Mouse (Mus musculus) brain, embryonic 18.5 days (tissue): ENCODE data around the gene Lrat.

ENCODE experiments used
- DNase-seq: peaks from one replicate; pipeline ENCODE4 v3.0.0-alpha.2; 2012; ENCODE audit warnings: low read depth, low spot score

Gene Lrat

DNA sequence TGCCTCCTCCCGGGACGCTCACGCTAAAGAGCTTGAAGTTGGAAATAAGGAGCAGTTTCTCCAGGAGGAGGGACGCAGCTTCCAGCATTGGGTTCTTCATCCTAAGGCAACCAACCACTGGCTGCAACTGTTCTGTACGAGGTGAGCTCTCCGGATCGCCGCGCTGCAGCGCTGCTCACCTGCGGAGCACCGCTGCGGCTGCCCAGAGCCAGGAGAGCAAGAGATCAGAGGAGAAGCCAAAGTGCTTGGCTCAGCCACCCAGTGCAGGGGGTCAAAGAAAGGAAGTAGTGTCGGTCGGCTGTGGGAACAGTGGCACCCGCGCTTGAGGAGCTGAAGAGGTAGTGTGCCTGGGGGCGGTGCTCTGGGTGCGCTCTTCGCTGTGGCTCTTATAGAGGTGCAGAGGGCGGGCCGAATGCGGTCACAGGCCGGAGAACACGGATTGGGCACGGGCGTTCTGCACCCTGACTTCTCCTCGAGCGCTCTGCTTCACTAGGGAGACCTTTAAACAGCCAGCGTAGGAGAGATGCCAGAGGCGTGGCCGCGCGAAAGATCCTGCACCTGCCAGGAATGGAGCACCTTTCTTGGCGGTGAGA, at the start of gene Lrat:
Gene Lrat (minus strand): TSS at position 361 of the 593 bp plus-strand sequence.
- no peak for DNase-seq

DNA sequence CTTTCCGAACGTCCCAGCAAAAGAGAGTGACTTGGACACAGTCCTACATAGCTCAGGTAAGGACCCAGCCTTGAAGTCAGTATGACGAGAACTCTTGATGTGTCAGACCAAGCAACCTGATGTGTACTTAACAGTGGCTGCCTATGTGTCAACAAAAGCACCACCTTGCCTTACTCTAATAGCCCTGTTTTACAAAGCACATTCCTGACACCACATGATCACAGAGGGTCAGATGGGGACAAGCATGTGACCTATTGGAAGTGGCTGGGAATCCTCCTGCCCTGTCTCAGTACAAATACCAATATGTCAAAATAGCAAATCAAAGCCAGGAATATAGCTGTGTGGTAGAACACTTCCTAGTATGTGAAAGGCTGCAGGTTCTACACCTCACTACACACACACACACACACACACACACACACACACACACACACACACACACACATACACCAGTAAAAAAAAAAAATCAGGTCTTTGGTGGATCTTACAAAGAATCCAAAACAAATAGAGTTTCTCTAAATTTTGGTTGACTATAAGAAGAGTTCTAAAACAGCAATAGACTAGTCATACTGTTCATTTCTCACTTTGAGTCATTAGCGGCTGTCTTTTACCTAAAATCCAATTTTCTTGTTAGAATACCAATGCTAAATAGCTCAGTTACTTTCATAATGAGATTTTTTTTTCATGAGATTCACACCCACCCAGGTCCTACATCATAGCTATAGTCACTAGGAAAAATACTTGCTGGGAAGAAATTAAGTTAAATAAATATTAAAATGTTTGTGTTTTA, 48.6 kb upstream of the Lrat start:
- DNase-seq, result no peak

DNA sequence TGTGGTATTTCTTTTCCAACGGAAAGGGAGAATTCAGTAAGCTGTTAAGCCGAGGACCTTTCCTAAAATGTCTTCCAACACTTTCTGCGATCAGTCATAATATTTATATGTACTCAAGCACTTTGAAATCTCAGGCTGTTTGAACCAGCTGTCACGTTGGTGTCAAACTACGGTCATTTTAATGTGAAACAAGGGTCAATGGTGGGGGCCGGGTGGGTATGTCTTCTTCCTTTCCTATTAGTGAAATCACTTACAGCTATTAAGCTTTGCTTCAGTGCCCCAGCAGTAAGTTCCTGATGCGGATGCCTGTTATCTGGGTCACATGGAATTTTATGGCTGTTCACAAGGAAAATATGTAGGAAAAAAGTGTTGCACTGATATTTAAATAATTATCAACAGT, 46.9 kb upstream of the Lrat start:
- no peak for DNase-seq

DNA sequence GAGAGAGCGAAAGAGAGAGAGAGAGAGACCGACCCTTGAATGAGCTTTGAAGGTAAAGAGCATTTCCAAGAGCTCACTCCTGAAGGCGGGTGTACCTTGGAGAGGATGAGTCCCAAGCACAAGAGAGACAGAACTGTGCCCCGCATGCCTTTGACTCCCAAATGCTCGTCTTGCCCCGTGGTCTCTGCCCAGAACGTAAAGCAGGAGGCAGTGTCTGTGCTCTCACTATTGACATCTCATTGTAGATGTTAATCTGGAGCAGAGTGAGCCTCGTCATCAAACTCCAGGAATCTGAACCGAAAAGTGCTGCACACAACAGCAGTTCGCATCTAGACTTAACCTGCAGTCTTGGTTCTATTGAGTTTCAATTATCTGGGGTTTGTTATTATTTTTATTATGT, 46.4 kb upstream of the Lrat start:
- no peak for DNase-seq

DNA sequence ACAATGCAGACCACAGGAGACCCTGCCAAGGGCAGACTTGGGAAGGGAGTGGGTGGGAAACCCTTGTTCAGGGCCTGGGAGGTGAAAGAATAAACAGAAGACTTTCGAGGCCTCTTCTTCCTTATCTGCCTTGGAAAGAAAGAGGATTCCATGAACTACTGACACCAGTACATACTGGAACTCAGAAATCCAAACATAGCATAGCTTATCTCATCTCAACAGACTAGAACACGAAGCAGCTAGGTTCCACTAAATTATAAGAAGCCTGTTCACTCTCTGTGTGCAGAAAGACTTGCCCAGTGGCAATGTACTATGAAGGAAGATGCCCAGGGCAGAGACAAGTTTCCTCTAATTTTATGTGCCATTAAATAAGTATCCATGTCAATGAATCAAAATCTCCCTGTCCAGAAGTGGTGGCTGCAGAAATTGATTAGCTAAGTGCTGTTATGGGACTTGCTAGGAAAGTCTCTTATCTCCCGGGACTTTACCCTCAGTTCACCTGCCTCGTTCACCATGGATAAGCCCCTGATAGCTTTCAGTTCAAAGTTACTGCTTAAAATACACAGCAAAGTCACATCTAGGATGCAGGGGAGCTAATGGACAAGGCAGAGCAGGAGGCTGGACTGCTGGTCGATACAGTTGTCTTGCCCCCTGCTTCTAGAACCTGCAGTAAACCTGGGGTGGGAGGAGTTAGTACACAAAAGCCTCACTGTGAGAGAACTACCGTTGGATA, 42.8 kb upstream of the Lrat start:
- no peak for DNase-seq

DNA sequence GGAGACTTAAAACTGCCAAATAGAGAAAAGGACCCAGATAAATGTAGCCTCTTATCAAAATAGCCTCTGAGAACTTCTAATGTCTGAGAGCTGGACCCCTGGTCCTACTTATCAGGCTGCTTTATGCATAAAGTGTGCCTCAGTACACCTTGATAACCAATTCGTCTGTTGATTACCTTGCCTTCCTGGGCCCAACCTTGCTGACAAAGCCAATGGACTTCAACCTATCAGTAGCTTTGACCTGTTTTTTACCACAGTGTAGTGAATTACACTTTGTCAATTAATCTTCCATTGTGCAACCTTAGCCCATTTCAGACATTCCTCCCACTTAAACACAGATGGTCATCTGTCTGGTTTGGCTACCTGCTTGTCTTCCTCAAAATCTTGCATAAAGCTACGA, 24.1 kb upstream of the Lrat start:
- DNase-seq, result no peak

DNA sequence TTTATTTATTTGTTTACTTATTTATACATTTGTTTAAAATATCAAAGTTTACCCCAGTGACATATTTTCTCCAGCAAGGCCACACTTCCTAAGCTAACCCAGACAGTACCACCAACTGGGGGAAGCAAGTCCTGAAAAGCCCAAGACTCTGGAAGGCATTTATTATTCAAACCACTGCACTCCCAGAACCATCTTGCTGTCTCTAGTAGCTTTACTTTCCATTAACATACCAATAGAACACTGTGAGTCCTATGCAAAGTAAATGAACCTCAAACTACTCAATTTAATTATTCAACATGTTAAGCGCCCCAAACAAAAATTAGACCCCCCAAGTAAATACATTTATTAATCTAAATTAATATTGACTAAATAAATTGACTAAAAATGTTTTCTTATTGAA, 11.9 kb upstream of the Lrat start:
- no peak for DNase-seq

DNA sequence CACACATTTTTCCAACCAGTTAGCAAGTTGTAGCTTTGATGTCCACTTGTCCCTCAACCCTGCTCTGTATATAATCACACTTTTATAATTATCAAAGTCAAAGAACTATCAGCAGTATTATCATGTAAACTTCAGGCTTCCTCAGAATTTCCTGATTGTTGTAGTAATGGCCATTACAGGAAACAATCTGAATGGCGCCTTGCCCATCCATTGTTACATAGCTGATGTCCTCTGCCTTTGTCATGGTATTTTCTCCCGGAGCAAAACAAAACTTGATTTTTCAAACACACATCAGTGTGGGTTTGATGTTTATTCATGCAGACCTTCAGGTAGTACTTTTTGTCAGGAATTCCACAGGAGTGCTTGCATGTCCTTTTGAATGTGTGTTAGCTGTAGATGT, 4.9 kb upstream of the Lrat start:
- DNase-seq, result no peak

DNA sequence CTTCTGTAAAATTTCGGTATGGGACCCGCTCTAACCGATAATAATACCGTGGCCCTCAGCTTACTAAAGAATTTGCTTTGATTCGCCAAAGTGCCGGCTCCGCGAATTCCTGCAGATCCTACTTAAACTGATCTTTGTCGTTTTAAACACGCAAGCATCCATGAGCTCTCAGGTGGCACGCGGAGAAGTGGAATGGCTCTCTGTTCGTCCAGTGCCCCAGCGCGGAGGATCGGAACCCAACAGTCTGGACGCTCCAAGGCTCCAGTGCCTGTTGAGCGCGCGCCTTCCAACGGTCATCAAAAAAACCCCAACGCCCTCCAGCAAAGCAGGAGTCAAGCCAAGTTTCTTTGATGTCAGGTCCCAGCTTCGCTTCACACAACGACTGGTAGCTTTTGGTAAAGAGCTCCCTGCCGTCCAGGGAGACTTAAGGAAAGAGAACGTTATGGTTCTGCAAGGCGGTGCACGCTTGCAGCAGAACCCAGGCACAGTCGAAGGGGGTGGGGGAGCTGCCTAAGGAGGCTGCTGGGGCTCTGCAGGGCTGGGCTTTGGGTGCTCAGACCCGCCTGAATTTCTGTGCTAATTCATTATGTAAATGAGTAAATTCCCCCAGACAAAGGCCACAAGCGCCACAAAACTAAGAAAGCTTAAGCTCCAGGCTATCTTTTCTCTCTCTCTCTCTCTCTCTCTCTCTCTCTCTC, 587 bp upstream of the Lrat start:
- DNase-seq, result no peak

DNA sequence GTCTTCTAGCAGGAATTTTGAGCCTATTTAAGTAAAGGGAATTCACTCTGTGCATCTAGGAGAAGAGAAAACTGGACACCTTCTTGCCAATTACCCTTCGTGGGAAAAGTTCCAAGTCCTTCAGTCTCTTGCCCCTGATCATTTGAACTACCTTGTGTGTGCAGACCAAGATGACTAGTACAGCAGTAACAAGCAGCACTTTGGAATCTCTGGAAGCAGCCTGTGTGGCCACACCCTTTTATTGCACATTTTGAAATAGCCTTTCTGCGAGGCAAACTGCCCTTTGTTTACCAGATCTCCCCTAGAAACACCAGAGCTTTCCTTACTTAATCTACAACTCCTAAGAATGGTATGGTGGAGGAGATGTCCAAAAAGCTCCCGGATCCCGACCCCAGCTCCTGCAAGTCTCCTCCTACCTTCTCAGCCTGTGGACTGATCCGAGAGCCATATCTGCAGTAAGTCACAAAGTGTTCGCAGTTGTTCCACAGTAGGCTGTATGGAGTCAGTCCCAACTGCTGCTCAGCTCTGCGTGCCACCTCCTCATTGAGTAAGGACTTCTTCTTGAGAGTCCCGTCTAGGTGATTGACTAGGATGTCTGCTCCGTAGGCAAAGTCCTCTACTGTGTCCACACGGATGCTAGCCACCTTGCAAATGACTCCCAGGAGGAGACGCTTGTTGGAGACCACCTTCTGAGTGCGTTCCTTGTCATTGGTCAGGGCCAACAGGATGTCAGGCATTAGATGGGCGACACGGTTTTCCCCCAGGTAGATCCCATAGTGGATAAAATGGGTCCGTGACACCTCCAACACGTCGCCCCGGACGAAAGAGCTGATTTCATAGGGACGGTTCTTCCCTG, 788 bp downstream of the Lrat start:
- no peak for DNase-seq

DNA sequence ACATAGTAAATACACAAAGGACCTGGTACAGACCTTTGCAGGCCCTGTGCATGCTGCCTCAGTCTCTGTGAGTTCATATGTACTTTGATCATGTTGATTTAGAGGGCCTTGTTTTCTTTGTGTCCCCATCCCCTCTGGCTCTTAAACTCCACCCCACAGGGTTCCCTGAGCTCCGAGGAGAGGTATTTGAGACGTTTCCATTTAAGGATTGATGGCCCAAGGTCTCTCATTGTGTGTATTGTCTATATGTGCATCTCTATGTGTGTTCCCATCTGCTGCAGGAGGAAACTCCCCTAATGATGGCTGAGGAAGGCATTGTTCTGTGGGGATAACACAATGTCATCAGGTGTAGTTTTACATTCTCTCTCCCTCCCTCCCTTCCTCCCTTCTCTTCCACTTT, 14.9 kb downstream of the Lrat start:
- DNase-seq, result no peak

DNA sequence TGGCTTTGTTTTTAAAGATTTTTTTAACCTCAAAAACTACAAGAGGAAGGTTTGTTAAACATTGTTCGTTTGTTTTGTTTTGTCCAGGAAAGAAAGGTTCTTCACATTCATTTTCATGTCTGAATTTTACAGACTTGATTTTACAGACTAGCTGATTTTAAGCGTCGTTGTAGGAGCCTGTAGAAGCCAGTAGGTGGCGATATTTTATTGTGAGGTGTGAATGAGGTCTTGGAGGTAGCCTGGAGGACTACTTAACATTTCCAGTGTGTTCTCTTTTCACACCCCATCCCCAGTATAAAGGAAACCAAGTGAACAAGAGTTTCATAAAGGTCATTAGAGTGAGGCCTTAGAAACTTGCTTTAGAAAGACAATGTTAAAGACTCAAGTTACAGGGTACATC, 26.5 kb downstream of the Lrat start:
- DNase-seq, result no peak

DNA sequence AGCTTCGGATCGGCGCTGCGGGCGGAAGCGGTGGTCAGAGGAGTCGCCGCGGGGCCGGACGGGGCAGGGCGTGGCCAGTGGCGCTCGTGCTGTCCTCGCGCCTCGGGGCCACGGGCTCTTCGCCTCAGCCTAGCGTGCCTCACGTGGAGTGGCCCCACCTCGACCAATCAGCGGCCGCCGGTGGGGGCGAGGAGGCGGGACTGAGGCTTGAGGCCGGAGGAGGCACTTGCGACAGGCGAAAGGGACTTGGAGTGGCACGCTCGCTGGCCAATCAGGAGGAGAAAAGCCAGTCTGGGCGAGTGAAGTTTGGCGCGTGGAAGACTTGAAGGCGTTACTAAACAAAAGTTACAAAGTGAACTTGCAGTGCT, 27.4 kb downstream of the Lrat start, which contains the start of gene Rbm46:
Gene Rbm46 (minus strand): TSS at position 112 of the 368 bp plus-strand sequence.
- peak; percentile 51 for DNase-seq

DNA sequence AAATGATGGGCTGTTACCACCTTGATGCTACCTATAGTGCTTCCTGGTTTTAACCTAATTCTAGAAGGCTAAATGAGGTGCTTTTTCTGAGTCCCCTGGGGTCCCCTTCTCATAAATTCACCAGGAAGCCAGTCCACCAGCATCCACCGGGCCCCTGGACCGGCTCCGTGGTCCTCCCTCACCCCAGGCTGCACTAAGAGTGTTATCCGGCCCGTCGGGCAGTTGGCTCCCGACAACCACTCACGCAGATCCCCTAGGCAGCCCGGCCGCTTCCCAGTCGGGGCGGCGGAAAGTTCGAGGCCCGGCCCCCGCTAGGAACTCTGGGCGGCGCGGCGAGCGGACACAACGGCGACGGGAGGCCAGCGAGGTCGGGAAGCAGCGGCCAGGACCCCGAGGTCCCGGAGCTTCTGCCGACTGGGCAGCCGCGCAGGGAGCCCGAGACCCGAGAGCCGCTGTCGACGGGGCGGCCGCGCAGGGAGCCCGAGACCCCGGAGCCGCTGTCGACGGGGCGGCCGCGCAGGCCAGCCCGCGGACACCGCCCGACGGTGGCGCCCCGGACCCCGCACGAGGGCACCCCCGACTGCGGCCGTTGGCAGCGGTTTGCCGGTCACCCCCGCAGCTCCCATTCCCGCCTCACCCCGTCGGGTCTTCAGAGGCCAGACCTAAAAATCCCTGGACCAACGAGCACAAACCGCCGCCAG, 28.0 kb downstream of the Lrat start:
- no peak for DNase-seq

DNA sequence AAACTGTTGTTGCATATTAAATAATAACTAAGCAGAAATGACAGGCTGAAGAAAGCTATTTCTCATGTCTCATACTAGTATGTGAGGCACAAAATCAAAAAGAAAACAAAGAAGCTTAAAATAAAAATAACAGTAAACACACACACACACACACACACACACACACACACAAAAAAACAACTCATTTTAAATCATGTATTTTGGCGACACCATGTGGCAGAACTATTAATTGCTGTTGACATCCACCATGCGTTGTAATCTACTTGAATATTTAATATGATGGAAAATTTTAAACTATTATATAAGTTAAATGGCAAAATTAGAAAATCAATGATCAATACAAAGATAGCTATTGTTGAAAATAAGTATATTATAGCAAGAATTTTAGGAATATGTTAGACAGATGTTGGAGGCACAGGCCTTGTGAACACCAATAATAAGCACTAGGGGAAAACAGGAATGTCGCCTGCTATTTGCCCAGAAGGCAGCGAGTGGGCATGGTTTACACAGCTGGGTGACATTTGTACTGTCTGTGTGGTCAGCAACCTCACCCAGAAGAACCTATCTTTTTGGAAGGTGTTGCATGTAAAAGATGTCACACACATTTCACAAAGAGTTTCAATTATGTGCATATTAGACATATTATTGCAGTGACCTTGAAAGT, 46.2 kb downstream of the Lrat start:
- DNase-seq, result no peak
